Mouse (Mus musculus) intestine, embryonic 16.5 days (tissue): ENCODE results near the gene Ntpcr. TPM values are rescaled to one million over a fixed set of nuclear protein-coding genes. Genes with fewer than 3 reads are reported as not detected.

ENCODE experiments used
- ATAC-seq: fragments of 200-750 bp; cut with Nextera tagmentation; 2 replicates; pipeline ENCODE4 v1.8.0; 2017; ENCODE audit warnings: moderate TSS enrichment, moderate library complexity
- H3K27ac ChIP-seq: fragments of 300-500 bp; sonication (generic); 2 replicates; pipeline ENCODE4 v1.5.1; 2014; ENCODE audit warnings: mild to moderate bottlenecking, low read length
- H3K27me3 ChIP-seq: fragments of 300-500 bp; sonication (generic); replicated peaks from 2 replicates; pipeline ENCODE4 v1.6.1; 2014; ENCODE audit warnings: low read length, control low read depth, mixed read lengths; ENCODE audit not compliant: control insufficient read depth, insufficient read depth
- H3K36me3 ChIP-seq: fragments of 300-500 bp; sonication (generic); 2 replicates; pipeline ENCODE4 v1.6.1; 2014; ENCODE audit warnings: low read length, control low read depth; ENCODE audit not compliant: control insufficient read depth, insufficient read depth
- H3K4me1 ChIP-seq: fragments of 300-500 bp; sonication (generic); 2 replicates; pipeline ENCODE4 v1.6.1; 2014; ENCODE audit warnings: low read length, control low read depth, mixed read lengths; ENCODE audit not compliant: control insufficient read depth, insufficient read depth
- H3K4me2 ChIP-seq: fragments of 300-500 bp; sonication (generic); 2 replicates; pipeline ENCODE4 v1.6.1; 2014; ENCODE audit warnings: low read depth, low read length, control low read depth
- H3K4me3 ChIP-seq: fragments of 300-500 bp; sonication (generic); 2 replicates; pipeline ENCODE4 v1.5.1; 2014; ENCODE audit warnings: mild to moderate bottlenecking, low read length
- H3K9ac ChIP-seq: fragments of 300-500 bp; sonication (generic); 2 replicates; pipeline ENCODE4 v1.6.1; 2014; ENCODE audit warnings: low read depth, low read length
- H3K9me3 ChIP-seq: fragments of 300-500 bp; sonication (generic); 2 replicates; pipeline ENCODE4 v1.6.1; 2016; ENCODE audit warnings: low read length, control low read depth; ENCODE audit not compliant: control insufficient read depth
- WGBS: fragments of 180-500 bp; shearing (Covaris S2); extraction: QIAGEN DNeasy Blood & Tissue Kit; methylation state at CpG from one replicate; pipeline ENCODE4 v1.1.7; 2014; 5-methylcytosine and 5-hydroxymethylcytosine counted together
- polyA plus RNA-seq: library from polyadenylated mRNA; unstranded; fragments of >200 nt; fragmentation: Nextera tagmentation; extraction: Ambion mirVana; gene quantifications from 2 replicates; pipeline ENCODE4 v1.2.1, GENCODE M21; 2015

Gene Ntpcr
- polyA plus RNA-seq, 1 experiment from 2014 or later, result 30.8 TPM

DNA sequence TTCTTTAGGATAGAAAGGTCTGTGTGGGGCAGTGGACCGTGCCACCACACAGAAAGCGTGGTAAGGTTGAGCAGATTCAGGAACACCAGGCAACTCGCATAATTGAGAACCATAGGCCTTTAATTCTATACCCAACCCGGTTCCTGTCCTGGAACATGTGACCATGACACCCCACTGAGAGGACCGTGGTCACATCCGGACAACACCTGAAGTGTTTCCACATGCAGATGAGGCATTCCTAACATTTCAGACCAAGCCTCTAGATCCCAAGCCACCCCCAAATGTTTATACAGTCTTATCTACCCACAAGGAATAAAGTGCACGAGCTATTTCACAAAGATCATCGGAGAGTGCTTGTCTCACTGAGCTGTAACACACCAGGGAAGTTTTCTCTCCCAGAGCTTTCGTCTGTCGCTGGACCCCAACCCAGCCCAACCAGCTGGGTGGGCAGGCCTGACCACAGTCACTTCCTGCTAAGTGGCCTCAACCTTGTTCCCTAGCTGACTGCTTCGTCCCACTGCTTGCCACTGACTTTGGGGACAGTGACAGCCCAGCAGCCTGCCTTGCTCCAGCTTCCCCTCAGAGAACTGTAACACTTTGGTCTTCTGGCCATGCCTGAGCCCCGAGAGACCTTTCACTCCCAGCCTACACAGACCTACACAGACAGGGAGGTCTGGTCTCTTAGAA is 47.9 kb downstream of the Ntpcr start:
- no peaks in the 10 kb centered on the region for H3K27me3 ChIP-seq
- peak overlapping the region; percentile 45 for H3K27ac ChIP-seq
- no peak overlapping the region for H3K4me2 ChIP-seq
- H3K9me3 ChIP-seq, result no peaks in the 10 kb centered on the region
- no peaks in the 10 kb centered on the region for H3K36me3 ChIP-seq
- H3K9ac ChIP-seq, result no peak overlapping the region
- H3K4me1 ChIP-seq, result 0 out of 2 replicates have a peak, but pooled peaks cover 3% of the 10 kb centered on the region
- 54% methylated on average over 12 of the region's 12 CpGs for WGBS
- no peak for ATAC-seq
- H3K4me3 ChIP-seq, result no peak overlapping the region

DNA sequence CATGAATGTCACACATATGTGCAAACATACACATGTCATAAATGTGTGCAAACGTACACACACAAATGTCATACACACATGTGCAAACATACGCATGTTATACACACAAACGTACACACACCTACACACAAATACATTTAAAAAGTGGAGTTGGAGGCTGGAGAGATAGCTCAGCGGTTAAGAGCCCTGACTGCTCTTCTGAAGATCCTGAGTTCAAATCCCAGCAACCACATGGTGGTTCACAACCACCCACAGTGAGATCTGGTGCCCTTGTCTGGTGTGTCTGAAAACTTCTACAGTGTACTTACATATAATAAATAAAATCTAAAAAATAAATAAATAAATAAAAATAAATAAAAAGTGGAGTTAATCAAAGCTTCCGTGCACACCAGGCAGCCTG is 49.2 kb downstream of the Ntpcr start:
- Histone ChIP-seq H3K9me3 (no peaks in the 10 kb centered on the region), H3K27ac (no peak overlapping the region), H3K9ac (no peak overlapping the region), H3K4me1 (0 out of 2 replicates have a peak, but pooled peaks cover 3% of the 10 kb centered on the region), H3K4me3 (no peak overlapping the region), H3K27me3 (no peaks in the 10 kb centered on the region), H3K4me2 (no peak overlapping the region), H3K36me3 (no peaks in the 10 kb centered on the region)
- WGBS, result 90% methylated on average over 5 of the region's 5 CpGs
- ATAC-seq, result no peak

DNA sequence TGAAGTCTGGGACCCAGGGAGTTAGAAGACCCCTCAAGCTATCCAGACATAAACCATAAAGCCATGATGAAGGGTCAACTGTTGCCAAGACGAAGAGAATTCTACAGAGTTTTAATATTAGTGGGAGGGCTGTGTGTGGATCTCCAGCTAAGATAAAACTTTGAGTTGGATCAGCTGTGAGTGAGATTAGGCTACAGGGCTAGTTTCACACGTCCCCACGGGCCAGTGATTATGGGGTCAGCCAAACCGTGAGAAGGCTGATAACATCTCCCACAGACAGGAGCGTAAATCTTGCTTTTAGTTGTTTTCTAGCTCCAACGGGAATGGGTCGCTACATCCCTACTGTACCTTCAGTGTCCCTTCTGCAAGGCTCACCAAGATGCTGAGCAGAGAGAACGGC is 49.9 kb downstream of the Ntpcr start:
- Histone ChIP-seq H3K4me3 (no peak overlapping the region), H3K27ac (no peak overlapping the region), H3K9me3 (no peaks in the 10 kb centered on the region), H3K4me2 (no peak overlapping the region), H3K9ac (no peak overlapping the region), H3K4me1 (0 out of 2 replicates have a peak, but pooled peaks cover 3% of the 10 kb centered on the region), H3K27me3 (no peaks in the 10 kb centered on the region), H3K36me3 (no peaks in the 10 kb centered on the region)
- ATAC-seq, result no peak
- 55% methylated on average over 8 of the region's 8 CpGs for WGBS

DNA sequence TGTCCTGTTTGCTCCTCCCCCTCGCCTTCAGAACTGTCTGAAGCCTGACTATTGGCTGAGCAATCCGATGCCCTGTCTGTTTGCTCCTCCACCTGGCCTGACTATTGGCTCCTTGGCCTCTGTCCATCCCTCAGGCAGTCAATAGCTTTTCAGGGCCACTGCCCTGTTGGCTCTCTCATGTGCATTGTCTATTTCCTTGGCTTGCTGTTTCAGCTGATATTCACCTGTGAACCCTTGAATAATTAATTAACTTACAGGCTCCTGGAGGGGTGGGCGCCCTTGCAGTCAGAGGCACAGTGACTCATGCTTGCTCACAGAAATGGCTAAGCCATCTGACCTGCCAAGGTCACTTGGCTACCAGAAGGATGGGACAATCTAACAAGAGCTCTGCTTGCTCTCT is 52.4 kb downstream of the Ntpcr start:
- no peaks in the 10 kb centered on the region for H3K36me3 ChIP-seq
- no peak overlapping the region for H3K9ac ChIP-seq
- no peak overlapping the region for H3K4me2 ChIP-seq
- whole genome bisulfite sequencing, result 57% methylated on average over 3 of the region's 3 CpGs
- no peaks in the 10 kb centered on the region for H3K27me3 ChIP-seq
- ATAC-seq, result no peak
- 0 out of 2 replicates have a peak, but pooled peaks cover 3% of the 10 kb centered on the region for H3K4me1 ChIP-seq
- no peaks in the 10 kb centered on the region for H3K9me3 ChIP-seq
- H3K27ac ChIP-seq, result no peak overlapping the region
- H3K4me3 ChIP-seq, result no peak overlapping the region

DNA sequence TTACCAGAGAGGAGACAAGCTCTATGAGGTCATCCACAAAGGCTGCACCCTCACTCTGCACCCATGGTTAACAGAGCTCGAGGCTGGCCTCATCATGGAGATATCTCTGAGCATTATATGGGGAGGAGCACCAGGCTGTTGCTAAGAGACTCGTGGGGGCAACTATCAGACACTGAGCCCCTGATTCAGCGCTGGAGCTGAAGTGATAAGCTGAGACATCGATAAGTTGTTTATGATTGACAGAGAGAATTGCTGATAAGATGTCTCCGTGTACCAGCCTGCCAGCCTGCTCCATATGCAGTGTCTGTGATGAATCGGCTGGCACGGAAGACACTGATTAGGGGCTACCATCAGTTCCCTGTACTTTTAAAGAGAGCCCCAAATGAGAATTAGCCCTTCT is 57.1 kb downstream of the Ntpcr start:
- 64% methylated on average over 7 of the region's 7 CpGs for WGBS
- no peak overlapping the region for H3K4me2 ChIP-seq
- no peak overlapping the region for H3K4me3 ChIP-seq
- H3K9ac ChIP-seq, result no peak overlapping the region
- no peak for ATAC-seq
- H3K9me3 ChIP-seq, result no peaks in the 10 kb centered on the region
- no peak overlapping the region for H3K27ac ChIP-seq
- H3K36me3 ChIP-seq, result no peaks in the 10 kb centered on the region
- no peaks in the 10 kb centered on the region for H3K4me1 ChIP-seq
- no peaks in the 10 kb centered on the region for H3K27me3 ChIP-seq

DNA sequence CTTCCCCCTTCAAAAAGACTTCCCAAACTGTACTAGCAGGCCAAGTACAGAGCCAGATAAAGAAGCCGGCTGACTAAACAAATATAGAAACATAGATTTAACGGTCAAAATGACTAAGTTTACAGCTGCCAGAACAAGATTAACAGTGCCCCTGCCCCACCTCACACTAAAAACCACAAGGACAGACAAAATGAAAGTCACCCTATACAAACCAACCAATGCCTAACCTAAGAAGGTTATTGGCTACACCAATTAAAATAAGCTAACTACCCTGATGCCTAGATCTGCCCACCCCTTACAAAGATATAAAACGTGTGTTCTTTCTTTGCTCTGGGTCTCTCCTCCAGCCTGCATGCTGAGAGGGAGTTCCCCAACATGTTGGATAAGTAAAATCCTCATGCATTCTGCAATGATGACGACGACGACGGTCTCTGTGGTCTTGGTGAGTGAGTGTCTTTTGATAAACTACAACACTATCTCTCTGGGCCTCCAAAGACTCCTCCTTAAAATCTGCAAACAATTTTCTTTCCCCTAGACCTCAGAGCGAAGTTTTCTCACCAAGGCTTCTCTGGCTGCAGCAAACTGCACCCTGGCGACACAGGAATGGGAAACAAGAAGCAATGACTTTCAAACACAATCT is 63.2 kb downstream of the Ntpcr start:
- ATAC-seq, result no peak
- no peaks in the 10 kb centered on the region for H3K36me3 ChIP-seq
- H3K27ac ChIP-seq, result no peak overlapping the region
- no peak overlapping the region for H3K4me2 ChIP-seq
- no peak overlapping the region for H3K9ac ChIP-seq
- H3K4me3 ChIP-seq, result no peak overlapping the region
- WGBS, result 63% methylated on average over 9 of the region's 9 CpGs
- no peaks in the 10 kb centered on the region for H3K9me3 ChIP-seq
- H3K4me1 ChIP-seq, result no peaks in the 10 kb centered on the region
- no peaks in the 10 kb centered on the region for H3K27me3 ChIP-seq

DNA sequence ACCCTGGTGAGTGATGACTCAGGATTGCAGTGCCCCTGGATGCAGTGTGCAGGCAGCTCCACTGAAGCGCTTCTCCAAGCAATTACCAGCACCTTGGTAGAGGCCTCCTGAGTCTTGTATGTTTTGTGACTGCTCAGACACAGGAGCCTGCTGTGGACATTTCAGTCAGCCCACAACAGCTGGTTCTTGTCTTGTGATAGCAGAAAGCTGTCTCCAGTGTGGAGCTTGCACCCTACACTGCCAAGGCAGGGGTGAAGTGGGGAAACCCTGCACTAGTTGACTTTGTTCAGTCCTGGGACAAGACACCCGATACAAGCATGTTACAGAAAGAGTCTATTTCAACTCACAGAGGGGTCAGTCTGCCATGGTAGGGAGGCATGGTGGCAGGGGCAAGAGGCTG is 65.6 kb downstream of the Ntpcr start:
- WGBS, result 64% methylated on average over 2 of the region's 2 CpGs
- Histone ChIP-seq H3K4me3 (no peak overlapping the region), H3K4me1 (no peaks in the 10 kb centered on the region), H3K9ac (no peak overlapping the region), H3K27ac (no peak overlapping the region), H3K36me3 (no peaks in the 10 kb centered on the region), H3K4me2 (no peak overlapping the region), H3K27me3 (no peaks in the 10 kb centered on the region), H3K9me3 (no peaks in the 10 kb centered on the region)
- no peak for ATAC-seq

DNA sequence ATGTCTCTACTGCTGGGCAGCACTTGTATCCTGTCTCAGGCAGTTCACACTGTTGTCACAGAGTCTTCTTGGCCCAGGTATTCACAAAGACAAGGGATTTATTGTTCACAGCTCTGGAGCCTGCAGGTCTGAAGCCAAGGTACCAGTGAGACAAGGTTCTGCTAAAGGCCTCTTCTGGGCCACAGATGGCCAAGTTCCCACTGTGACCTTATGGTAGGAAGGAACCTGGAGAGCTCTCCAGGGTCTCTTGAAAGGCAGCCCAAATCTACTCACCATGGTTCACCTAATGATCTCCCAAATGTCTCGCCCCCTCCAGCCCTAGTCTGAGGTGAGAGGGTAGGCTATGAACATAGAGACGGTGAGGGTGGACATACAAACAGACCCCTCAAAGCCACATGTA is 67.2 kb downstream of the Ntpcr start:
- no peaks in the 10 kb centered on the region for H3K36me3 ChIP-seq
- H3K27me3 ChIP-seq, result no peaks in the 10 kb centered on the region
- H3K4me3 ChIP-seq, result no peak overlapping the region
- H3K4me2 ChIP-seq, result no peak overlapping the region
- H3K27ac ChIP-seq, result no peak overlapping the region
- no peak for ATAC-seq
- no peaks in the 10 kb centered on the region for H3K9me3 ChIP-seq
- WGBS, result 94% methylated on average over 2 of the region's 2 CpGs
- no peaks in the 10 kb centered on the region for H3K4me1 ChIP-seq
- H3K9ac ChIP-seq, result no peak overlapping the region
